Mouse (Mus musculus): Measurements from ENCODE around the gene Arhgap25. TPM values are rescaled to one million over a fixed set of nuclear protein-coding genes. Genes with fewer than 3 reads are reported as not detected.

The Arhgap25 gene
- polyA plus RNA-seq, 1 experiment from 2014 or later = 3.7 TPM

DNA sequence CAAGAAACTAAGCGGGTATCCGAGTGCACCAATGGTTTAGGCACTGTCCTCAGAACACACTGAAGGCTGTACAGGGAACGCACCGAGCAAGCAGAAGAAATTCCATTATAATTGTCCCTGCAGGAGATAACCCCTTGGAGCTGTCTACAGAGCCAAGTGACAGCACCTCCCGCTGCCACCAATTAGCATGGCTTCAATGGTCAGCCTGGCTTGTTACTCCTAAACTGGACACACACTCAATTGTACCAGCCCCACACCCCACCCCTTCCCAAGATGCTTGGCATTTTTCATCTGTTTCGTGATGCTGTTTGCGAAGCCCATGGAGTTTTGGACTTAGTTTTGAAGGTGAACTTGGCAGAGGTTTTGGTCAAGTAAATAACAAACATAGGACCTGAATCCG is 105.4 kb downstream of the Arhgap25 start:
- Histone ChIP-seq H3K36me3 (ENCODE audit: control insufficient read depth, insufficient read depth, low read length) (no peaks in the 10 kb centered on the region), H3K9me3 (ENCODE audit: control insufficient read depth, low read length) (no peaks in the 10 kb centered on the region), H3K27ac (replicated peaks) (no peak overlapping the region), H3K4me2 (replicated peaks; ENCODE audit: low read depth) (no peak overlapping the region), H3K4me3 (ENCODE audit: low read depth, low read length) (no peak overlapping the region), H3K9ac (ENCODE audit: low read length) (no peak overlapping the region), H3K4me1 (replicated peaks; ENCODE audit: control insufficient read depth, insufficient read depth) (no peaks in the 10 kb centered on the region), H3K27me3 (ENCODE audit: control insufficient read depth, insufficient read depth, low read length) (no peaks in the 10 kb centered on the region)
- DNase-seq (ENCODE audit: low spot score) (no peak), ATAC-seq (ENCODE audit: low FRiP score, low TSS enrichment) (no peak)
- WGBS = 85% methylated on average over 8 of the region's 8 CpGs
- TF ChIP-seq CTCF (IDR thresholded peaks at IDR 0.05; ENCODE audit: low read depth) (no peak), EP300 (optimal IDR thresholded peaks at IDR 0.05) (no peak)

DNA sequence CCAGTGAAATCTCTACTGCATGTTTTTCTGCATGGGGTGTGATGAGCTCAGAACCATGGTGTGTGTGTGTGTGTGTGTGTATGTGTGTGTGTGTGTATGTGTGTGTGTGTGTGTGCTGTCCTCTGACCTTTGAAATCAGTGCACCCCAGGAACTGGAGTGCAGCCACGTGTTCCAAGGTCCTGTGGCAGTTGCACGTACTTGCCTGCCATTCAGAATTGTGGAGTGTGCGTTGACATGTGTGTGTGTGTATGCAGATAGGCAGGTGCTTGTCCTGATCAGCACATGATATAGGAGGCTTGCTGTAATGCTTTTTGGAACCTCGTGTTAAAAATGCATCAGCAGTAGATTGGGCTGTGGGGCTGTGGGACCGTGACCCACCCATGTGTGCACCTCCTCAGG is 106.1 kb downstream of the Arhgap25 start:
- no peak overlapping the region for H3K27ac ChIP-seq (replicated peaks)
- no peak overlapping the region for H3K4me2 ChIP-seq (replicated peaks; ENCODE audit: low read depth)
- TF ChIP-seq CTCF (IDR thresholded peaks at IDR 0.05; ENCODE audit: low read depth) (no peak), EP300 (optimal IDR thresholded peaks at IDR 0.05) (no peak)
- H3K36me3 ChIP-seq (ENCODE audit: control insufficient read depth, insufficient read depth, low read length) = no peaks in the 10 kb centered on the region
- H3K4me1 ChIP-seq (replicated peaks; ENCODE audit: control insufficient read depth, insufficient read depth) = no peaks in the 10 kb centered on the region
- no peak for ATAC-seq (ENCODE audit: low FRiP score, low TSS enrichment)
- 83% methylated on average over 5 of the region's 5 CpGs for WGBS
- DNase-seq (ENCODE audit: low spot score) = no peak
- no peak overlapping the region for H3K4me3 ChIP-seq (ENCODE audit: low read depth, low read length)
- H3K9ac ChIP-seq (ENCODE audit: low read length) = no peak overlapping the region
- H3K9me3 ChIP-seq (ENCODE audit: control insufficient read depth, low read length) = no peaks in the 10 kb centered on the region
- no peaks in the 10 kb centered on the region for H3K27me3 ChIP-seq (ENCODE audit: control insufficient read depth, insufficient read depth, low read length)

DNA sequence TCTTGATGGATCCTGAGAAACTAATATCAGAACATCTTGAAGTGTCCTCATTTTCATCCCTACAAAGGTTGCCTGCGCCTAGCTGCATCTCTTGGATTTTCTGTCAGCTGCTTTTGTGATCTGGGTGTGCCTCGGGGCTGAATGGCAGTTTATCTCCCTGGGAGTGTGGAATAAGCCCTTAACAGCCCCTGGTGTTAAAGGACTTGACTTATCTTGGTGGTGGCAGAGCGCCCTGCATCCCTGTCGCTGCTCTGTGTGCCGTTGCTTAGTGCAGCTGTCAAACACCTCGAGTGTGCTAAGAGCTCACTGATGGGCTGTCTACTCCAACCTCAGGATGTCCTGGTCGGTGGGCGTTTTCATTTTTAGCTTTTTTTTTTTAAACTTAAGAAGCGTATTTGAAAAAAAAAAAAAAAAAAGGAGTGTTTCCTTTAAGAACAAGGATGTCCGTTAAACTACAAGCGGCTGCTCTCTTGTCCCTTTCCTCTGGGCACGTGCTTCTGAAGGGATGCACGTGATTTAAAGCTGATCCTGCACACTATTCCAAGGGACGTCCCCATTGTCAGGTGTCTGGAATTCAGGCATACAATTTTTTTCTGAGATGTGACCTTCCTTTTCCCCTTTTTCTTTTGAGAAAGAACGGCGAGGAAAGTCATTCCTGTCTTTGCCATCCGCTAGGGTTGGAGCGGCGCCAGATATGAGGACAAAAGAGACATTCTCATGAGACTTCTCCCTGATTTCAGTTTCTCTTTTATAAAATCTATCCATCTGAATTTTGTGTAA is 108.8 kb downstream of the Arhgap25 start:
- WGBS = 60% methylated on average over 19 of the region's 19 CpGs
- DNase-seq (ENCODE audit: low spot score) = no peak
- no peaks in the 10 kb centered on the region for H3K9me3 ChIP-seq (ENCODE audit: control insufficient read depth, low read length)

DNA sequence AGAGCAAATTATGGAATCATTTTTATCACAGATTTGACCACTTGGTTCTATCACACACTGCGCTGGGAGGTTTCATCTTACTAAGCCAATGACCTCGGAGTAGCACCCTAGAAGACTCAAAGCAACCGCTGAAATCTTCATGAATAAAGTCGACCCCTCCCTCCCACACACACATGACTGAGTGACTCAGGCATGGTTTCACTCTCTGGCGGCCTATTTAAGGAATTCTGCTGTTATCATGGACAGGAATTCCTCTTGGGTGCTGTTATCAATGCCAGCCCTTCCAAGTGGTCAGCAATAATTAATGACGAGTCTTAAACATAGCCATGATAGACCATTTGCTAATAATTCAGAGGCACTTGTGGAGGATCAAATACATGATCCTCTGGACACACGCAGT is 110.8 kb downstream of the Arhgap25 start:
- no peak for ATAC-seq (ENCODE audit: low FRiP score, low TSS enrichment)
- no peak for DNase-seq (ENCODE audit: low spot score)
- Histone ChIP-seq H3K27ac (replicated peaks) (no peak overlapping the region), H3K27me3 (ENCODE audit: control insufficient read depth, insufficient read depth, low read length) (no peaks in the 10 kb centered on the region), H3K36me3 (ENCODE audit: control insufficient read depth, insufficient read depth, low read length) (no peaks in the 10 kb centered on the region), H3K4me2 (replicated peaks; ENCODE audit: low read depth) (no peak overlapping the region), H3K4me1 (replicated peaks; ENCODE audit: control insufficient read depth, insufficient read depth) (no peaks in the 10 kb centered on the region), H3K9ac (ENCODE audit: low read length) (no peak overlapping the region), H3K4me3 (ENCODE audit: low read depth, low read length) (no peak overlapping the region), H3K9me3 (ENCODE audit: control insufficient read depth, low read length) (no peaks in the 10 kb centered on the region)
- TF ChIP-seq CTCF (IDR thresholded peaks at IDR 0.05; ENCODE audit: low read depth) (no peak), EP300 (optimal IDR thresholded peaks at IDR 0.05) (no peak)
- WGBS = 54% methylated on average over 7 of the region's 7 CpGs

More for the DNA sequence above, 108.8 kb downstream of the Arhgap25 start:
- Histone ChIP-seq H3K9ac (ENCODE audit: low read length) (no peak overlapping the region), H3K36me3 (ENCODE audit: control insufficient read depth, insufficient read depth, low read length) (no peaks in the 10 kb centered on the region), H3K27me3 (ENCODE audit: control insufficient read depth, insufficient read depth, low read length) (no peaks in the 10 kb centered on the region), H3K4me2 (replicated peaks; ENCODE audit: low read depth) (no peak overlapping the region), H3K4me3 (ENCODE audit: low read depth, low read length) (no peak overlapping the region), H3K4me1 (replicated peaks; ENCODE audit: control insufficient read depth, insufficient read depth) (no peaks in the 10 kb centered on the region), H3K27ac (replicated peaks) (no peak overlapping the region)
- TF ChIP-seq CTCF (IDR thresholded peaks at IDR 0.05; ENCODE audit: low read depth) (no peak), EP300 (optimal IDR thresholded peaks at IDR 0.05) (no peak)
- ATAC-seq (ENCODE audit: low FRiP score, low TSS enrichment) = no peak

GRCm38 (mm10) chr6:87412011-87412410 is 121.0 kb downstream of the Arhgap25 start:
- Histone ChIP-seq H3K4me3 (ENCODE audit: low read depth, low read length) (no peak overlapping the region), H3K9ac (ENCODE audit: low read length) (no peak overlapping the region), H3K9me3 (ENCODE audit: control insufficient read depth, low read length) (no peaks in the 10 kb centered on the region), H3K4me2 (replicated peaks; ENCODE audit: low read depth) (no peak overlapping the region), H3K4me1 (replicated peaks; ENCODE audit: control insufficient read depth, insufficient read depth) (no peaks in the 10 kb centered on the region), H3K36me3 (ENCODE audit: control insufficient read depth, insufficient read depth, low read length) (no peaks in the 10 kb centered on the region), H3K27me3 (ENCODE audit: control insufficient read depth, insufficient read depth, low read length) (no peaks in the 10 kb centered on the region), H3K27ac (replicated peaks) (no peak overlapping the region)
- TF ChIP-seq EP300 (optimal IDR thresholded peaks at IDR 0.05) (no peak), CTCF (IDR thresholded peaks at IDR 0.05; ENCODE audit: low read depth) (no peak)
- DNase-seq (ENCODE audit: low spot score) (no peak), ATAC-seq (ENCODE audit: low FRiP score, low TSS enrichment) (no peak)
- 34% methylated on average over 3 of the region's 3 CpGs for WGBS

Other genes with a start within 250 kb of the Arhgap25 start
- 5.9 and 6.9 TPM in 2 replicates for gene Antxr1, start 197.4 kb downstream of the Arhgap25 start, polyA plus RNA-seq (2015; fragmentation: Nextera tagmentation; extraction: Ambion mirVana)
- 3,206 and 3,289 TPM in 2 replicates for gene Gkn1, start 182.3 kb downstream of the Arhgap25 start, polyA plus RNA-seq (2015; fragmentation: Nextera tagmentation; extraction: Ambion mirVana)
- 6,164 and 6,292 TPM in 2 replicates for gene Gkn2, start 159.9 kb downstream of the Arhgap25 start, polyA plus RNA-seq (2015; fragmentation: Nextera tagmentation; extraction: Ambion mirVana)
- gene Gkn3, start 144.3 kb downstream of the Arhgap25 start, polyA plus RNA-seq (2015; fragmentation: Nextera tagmentation; extraction: Ambion mirVana) = 73.4 and 107 TPM in 2 replicates
- not detected in 2 replicates for gene Bmp10, start 104.3 kb downstream of the Arhgap25 start, polyA plus RNA-seq (2015; fragmentation: Nextera tagmentation; extraction: Ambion mirVana)
- 0.92 and 1.1 TPM in 2 replicates for gene Prokr1, start 57.5 kb upstream of the Arhgap25 start, polyA plus RNA-seq (2015; fragmentation: Nextera tagmentation; extraction: Ambion mirVana)
- gene Aplf, start 138.9 kb upstream of the Arhgap25 start, polyA plus RNA-seq (2015; fragmentation: Nextera tagmentation; extraction: Ambion mirVana) = 8.4 and 9.8 TPM in 2 replicates
- gene Efcc1, start 197.6 kb upstream of the Arhgap25 start, polyA plus RNA-seq (2015; fragmentation: Nextera tagmentation; extraction: Ambion mirVana) = 1.1 and 1.4 TPM in 2 replicates
- 0.38 and 0.40 TPM in 2 replicates for gene Gp9, start 244.8 kb upstream of the Arhgap25 start, polyA plus RNA-seq (2015; fragmentation: Nextera tagmentation; extraction: Ambion mirVana)

All from stomach, postnatal 0 days (tissue).